Mouse (Mus musculus): Measurements from ENCODE around the gene Gpr137.

DNA sequence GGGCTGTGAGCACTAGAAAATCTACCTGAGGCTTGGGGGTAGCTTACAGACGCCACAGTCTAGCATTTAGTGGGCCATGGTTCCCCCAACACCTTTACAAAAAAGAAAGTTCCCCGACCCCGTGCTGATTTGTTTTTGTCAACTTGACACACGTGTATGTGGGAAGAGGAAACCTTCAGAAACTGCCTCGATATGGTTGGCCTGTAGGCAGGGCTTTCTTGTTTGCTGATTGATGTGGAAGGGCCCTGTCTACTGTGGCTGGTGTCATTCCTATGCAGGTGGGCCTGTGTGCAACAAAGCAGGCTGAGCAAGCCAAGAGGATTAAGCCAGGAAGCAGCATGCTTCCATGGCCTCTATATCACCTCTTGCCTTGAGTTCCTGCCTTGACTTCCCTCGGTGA lies 29.2 kb downstream of the Gpr137 start:
- TF ChIP-seq POLR2A (IDR thresholded peaks at IDR 0.05; ENCODE audit: low read depth, low read length) (no peak), CTCF (IDR thresholded peaks at IDR 0.05; ENCODE audit: extremely low read depth, insufficient read length, insufficient replicate concordance, low read depth, low read length) (no peak)
